Mouse (Mus musculus): ENCODE data around the gene Fndc3b.

DNA sequence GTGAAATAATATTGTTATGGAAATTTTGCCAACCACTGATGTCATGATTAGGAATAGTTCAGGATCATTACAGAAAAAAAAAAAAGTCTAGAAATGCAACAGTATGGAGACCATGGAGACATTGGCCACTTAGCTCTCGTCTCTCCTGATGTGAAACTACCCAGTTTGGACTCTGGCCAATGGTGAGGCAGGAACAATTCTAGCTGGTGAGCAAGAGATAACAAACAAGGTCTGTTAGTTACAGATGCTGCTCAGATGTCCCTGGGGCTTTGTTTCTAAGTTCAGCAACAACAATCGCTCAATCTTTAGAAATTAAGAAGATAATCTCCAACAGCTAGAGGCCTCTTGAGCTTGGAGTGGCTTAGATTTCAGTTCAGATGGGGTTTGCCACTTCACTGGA, 302.5 kb downstream of the Fndc3b start:
- TF ChIP-seq GATA1 (IDR thresholded peaks at IDR 0.05; ENCODE audit: low read length) (no peak), TAL1 (IDR thresholded peaks at IDR 0.05; ENCODE audit: low read length) (no peak)
